Mouse (Mus musculus) cerebral cortex, adult 2 months (tissue): ENCODE measurements around the gene Gm9857.

ENCODE experiments used
- WGBS: fragments of 180-500 bp; shearing (Covaris S2); methylation state at CpG from one replicate; pipeline ENCODE4 v1.1.7; 2018; 5-methylcytosine and 5-hydroxymethylcytosine counted together

Gm9857 gene

DNA sequence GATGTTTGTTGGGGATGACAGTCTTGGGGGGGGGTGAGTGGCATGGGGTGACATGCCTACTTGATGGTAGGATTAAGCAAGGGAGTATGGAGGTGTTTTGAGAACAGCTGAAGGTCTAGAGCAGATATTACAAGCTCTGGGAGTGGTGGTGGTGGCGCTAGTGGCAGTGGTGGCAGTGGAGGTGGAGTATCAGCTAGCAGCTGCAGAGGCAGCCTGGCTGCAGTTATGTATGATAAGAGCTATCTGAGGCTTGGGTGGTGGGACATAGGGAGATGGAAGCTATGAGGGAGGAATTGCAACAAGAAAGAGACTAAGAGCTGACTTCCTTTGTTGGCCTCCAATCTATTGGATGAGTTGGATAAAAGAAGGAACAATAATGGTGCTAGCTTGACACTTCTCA is 18.4 kb downstream of the Gm9857 start:
- WGBS, result 97% methylated on average over 1 of the region's 1 CpGs

DNA sequence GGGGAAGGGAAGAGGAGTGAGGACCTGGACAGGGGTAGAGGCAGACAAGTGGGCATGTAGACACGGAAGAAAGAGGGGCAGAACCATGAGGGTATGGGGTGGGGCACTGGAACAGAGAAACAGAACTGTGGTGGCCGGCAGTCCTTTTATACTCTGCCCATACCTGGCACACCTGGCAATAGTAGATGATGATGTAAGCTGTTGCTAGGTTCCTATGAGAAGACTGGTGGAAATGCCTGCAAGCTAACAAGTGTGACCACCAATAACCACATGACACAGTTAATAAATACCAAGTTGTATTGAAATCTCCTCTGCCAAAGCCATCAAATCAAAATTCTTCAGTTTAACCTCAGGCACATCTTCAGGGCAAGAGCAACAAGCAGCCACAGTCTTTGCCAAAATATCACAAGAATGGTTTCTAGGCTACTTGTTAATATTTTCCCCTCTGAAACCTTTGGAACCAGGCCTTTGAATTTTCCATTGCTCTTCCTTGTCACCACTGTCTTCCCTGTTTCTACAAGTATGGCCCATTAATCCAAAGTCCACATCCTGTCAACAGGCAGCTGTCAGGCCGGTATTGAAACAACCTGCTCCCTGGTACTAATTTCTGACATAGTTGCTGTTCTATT is 19.7 kb downstream of the Gm9857 start:
- WGBS, result 90% methylated on average over 3 of the region's 3 CpGs

DNA sequence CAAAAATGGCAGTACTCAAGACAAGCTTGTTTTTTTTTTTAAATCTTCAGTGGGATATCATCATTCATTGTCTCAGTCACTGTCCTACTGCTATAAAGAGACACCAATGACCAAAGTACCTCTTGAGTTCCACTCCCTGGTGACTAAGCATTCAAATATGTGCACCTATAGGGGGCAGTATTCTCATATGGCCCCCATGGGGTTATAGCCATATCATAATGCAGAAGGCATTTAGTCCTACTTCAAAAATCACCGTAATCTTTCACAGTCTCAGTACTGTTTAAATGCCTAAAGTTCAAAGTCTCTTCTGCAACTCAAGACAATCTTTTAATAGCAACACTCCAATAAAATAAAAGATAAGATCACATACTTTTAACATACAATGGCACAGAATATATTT is 21.4 kb downstream of the Gm9857 start:
- 93% methylated on average over 1 of the region's 1 CpGs for WGBS

DNA sequence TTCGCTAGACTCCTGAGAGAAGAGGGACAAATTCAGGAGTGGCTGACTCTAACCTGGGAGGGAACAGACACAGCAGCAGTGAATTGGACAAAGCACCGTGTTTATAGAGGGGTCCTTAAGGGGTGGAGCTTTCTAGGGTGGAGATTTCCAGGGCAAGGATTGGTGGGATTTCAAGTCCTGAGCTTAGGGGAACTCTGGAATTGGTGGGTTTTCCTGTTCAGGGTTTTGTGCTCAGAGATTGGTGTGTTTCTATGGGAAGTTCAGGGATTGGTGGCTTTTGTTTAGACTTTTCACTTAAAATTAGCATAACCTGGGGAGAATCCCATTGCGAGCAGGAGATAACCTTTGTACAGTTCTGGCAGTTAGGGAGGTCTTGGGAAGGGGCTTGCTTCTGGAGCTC is 22.3 kb downstream of the Gm9857 start:
- 75% methylated on average over 3 of the region's 3 CpGs for WGBS

DNA sequence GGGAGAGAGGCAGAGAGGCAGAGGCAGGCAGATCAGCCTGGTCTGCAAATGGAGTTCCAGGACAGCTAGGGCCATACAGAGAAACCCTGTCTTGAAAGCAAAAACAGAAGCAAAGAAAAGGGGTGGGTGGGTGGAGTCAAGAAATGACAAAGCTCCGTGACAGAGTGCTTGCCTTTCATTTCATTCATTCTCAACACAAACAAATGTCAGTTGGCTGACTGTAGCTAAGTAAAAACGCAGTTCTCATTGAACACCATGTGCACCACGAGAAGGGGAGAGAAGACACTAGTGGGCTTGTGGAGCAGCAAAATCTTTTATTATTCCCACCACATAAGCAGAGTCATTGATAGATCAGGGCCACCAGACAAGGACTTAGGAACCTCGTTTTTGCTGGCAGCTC is 23.4 kb downstream of the Gm9857 start:
- 25% methylated on average over 4 of the region's 4 CpGs for WGBS

DNA sequence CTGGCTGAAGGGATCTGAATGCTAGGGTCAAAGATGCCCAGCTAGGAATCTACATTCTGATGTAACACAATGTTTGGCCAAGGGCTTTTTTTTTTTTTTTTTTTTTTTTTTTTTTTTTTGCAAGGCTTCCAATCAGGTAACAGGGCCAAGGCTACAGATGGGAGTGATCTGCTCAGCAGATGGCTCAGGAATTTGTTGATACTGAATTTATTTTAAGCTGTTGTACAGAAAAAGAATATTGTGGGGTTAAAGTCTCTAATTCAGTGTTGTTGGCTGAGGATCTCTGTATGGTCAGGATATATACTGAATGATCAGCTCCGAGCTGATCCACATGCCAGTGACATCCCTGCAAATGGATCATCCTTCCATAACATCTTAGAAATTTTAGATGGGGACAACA is 24.2 kb downstream of the Gm9857 start:
- 61% methylated on average over 1 of the region's 1 CpGs for WGBS

DNA sequence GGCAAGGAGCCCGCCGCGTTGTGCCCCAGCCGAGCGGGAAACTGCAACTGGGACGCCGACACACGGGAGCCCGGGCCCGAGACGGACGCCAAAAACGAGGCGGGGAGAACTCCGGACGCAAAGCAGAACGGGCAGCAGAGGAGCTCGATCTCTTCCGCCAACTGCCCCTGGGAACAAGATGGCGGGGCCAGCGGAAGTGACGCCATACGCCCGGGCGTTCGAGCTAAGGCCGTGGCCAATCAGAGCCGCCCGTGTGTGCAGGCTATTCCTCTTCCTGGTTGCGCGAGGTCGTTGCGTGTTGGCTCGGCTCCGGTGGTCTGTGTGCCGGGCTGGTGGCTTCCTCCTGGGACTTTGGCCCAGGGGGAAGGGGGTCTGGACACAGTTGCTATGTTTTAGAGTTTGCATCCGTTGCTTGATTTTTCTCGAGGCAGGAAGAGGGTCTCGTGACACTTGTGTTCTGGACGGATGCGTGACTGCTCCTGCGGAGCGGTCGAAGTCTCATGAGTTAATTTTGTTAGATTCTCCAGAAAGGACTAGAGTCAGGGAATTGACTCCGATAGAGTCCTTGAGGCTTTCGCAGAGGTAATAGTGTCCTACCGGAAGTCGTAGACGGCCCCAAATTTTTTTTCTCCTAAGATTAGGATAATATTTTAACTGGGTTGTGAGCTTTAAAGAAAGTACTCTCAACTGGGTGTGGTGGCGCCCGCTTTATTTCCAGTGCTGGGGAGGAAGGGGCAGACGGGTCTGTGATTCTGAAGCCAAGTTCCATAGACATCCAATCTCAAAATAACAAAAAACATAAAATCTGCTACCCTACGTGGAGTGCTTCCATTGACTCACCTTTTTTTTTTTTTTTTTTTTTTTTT is 28.5 kb downstream of the Gm9857 start, which contains the start of gene Prpf38b:
Gene Prpf38b, minus strand, starts transcription at position 180 of the 866 bp plus-strand sequence.
- WGBS, result under 1% methylated on average over 53 of the region's 53 CpGs

DNA sequence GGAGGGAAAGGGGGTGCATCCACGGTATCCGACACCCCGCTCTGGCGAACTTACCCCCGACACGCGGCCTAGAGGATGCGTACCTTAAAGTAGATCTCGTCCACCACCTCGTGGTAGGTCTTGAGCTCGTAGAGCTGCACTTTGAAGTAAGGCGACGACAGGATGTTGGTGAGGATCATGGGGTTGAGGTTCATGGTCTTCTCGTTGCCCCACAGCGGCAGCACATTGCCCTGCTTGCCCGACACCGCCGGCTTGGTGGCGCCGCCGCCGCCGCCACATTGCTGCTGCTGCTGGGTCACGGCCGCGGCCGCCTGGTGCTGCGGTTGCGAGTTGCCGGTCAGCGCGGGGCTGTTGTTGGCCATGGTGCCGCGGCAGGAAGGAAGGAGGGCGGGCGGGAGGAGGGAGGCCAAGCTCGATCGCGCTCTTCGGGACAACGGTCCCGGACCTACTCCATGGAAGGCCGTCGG is 29.1 kb downstream of the Gm9857 start:
- under 1% methylated on average over 44 of the region's 44 CpGs for WGBS

DNA sequence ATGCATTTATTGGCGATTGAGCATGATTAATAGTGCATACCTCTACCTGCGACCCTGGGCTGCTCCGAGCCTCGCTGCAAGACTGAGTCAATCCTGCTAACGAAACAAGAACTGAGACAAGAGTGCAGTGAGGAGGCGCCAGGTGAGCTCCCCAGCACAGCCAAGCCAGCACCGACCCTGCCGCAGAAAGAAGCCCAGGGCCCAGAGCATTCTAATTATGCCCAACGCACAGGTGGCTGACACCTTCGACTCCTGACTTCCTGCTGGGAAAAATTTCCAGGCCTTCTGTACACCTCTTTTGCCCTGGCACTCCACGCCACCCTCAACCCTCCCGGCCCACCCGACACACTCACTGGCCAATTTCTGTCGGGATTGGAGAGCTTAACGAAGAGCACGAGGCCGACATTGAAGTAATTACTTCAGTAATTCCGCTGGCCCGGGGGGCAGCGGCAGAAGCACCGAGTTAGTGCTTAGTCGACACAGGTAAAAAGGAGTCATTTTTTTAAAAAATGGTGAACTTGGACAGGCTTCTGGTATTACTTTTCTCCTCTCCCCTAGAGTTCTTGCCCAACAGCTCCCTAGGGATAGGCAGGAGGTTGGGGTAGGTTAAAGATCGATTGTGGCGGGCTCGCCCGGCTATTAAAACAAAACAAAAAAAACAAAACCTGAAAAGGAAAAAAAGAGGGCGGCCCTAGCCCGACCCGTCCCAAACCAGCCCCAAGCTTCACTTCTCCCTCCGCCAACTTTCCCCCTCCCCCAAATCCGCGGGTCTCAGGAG is 29.8 kb downstream of the Gm9857 start:
- under 1% methylated on average over 32 of the region's 32 CpGs for WGBS

DNA sequence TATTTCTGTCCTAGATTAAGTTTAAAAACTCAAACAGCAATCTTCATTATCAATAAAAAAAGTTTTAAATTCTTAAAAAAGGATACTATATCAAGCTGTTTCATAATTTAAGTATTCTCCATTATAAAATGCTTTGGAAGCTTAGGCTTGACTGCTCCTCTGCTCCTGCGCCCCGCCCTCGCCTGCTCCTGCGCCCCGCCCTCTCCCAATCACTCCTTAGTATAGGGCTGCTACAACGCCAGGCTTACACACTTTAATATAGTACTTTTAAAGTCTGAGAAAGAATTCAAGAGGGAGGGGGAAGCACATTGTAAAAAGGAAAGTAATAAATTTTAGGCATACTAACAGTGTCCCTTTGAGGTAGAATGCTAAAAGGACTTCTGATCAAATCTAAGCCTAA is 37.3 kb downstream of the Gm9857 start:
- 92% methylated on average over 6 of the region's 6 CpGs for WGBS

DNA sequence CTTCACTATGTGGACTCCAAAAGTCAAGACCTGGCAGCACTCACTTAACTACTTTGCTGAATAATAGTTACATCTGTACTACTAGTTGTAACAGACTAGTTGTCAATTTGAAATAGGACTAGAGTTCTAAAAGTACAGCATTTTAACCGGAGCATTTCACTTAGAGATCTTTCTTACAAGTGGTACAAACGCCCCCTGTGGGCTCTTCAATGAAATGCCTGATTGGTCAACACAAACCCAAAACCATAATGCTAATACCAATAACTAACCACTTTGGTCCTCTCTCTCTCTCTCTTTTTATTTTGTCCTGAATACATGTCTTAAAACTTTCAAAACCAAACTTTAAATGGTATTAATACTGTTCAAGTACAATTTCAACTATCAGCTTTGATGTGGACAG is 38.2 kb downstream of the Gm9857 start:
- 38% methylated on average over 2 of the region's 2 CpGs for WGBS

DNA sequence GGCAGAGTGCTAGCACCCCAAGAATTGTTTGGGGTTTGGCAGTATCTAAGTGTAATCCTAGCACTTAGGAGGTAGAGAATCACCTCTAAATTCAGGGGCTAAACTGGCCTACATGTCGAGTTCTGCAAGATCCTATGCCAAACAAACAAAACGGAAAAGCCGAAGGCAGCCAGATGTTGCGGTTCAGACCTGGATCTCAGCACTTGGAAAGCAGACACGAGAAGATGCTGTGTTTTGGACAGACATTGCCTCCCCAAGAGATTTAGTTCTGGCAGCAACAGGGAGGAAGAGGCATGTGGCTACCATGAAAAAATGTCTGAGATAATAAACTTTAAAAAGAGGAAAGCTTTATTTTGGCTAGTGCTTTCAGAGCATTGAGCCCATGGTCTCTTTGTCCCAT is 39.6 kb downstream of the Gm9857 start:
- 67% methylated on average over 5 of the region's 5 CpGs for WGBS

DNA sequence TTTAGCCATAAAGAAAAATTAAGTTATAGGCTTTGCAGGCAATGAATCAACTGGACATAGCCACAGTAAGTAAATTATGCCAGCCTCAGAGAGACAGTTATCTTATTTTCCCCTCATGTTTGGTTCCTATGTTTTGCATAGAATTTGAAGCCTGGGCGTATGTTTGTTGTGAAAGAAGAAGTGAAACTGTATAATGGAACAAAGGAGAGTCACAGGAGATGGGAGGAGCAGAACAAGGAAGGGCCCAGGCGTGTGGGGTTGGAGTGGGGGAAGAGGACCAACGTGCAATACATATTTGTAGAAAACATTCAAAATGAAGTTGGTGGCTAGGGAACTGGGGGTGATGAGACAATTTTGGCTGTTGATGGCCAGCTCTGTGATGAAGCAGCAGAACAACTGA is 40.1 kb downstream of the Gm9857 start:
- 73% methylated on average over 3 of the region's 3 CpGs for WGBS

DNA sequence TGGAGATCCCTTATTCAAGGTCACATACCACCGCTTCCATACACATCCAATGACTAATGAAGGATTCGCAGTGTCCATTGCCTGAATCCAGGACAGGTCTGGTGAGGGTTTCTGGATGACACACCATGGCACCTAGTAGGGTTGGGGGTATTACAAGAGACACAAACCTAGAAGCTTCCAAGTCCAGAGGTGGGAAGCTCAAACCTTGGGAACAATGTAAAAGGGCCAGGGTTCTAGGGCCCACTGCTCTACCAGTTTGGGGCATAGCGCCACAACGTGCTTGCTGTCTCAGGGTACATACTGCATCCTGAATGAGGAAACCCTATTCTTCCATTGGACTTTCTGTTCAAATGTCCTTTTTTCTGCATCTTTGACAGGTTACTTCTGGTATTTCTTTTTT is 41.6 kb downstream of the Gm9857 start:
- WGBS, result 93% methylated on average over 4 of the region's 4 CpGs

DNA sequence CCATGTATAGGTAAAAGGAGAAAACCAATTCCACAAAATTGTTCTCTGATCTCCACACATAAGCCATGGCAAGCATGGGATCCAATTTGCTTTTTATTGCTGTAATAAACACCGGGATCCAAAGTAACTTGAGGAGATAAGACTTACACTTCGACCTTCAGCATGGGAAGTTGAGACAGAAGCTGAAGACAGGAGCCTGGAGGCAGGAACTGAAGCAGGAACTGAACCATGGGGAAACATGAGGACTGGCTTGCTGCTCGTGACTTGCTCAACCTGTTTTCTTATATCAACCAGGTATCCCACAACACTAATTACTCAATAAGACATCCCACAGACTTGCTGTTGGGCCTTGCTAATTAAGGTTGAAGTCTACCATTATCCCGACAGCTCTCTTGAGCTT is 47.3 kb downstream of the Gm9857 start:
- 85% methylated on average over 4 of the region's 4 CpGs for WGBS

DNA sequence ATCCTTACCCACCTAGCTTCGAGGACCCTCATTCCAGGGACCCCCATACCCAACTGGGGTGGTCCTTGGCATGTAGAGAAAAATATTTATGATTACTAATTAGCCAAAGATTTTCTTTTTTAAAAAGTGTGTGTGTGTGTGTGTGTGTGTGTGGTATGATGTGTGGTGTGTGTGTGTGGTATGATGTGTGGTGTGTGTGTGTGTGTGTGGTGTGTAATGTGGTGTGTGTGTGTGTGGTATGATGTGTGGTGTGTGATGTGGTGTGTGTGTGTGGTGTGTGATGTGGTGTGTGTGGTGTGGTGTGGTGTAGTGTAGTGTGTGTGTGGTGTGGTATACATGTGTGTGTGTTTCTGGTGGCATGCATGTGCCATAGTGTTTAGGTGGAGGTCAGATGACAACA is 48.2 kb downstream of the Gm9857 start:
- WGBS, result 72% methylated on average over 1 of the region's 1 CpGs
